Comparison of ENCODE assay signal across 8 mouse cellular contexts in genomic region chr4:21727615-21728165, GRCm38 (mm10). TPM values are rescaled to one million over a fixed set of nuclear protein-coding genes. Genes with fewer than 3 reads are reported as not detected.
DNase-seq lines count a peak whose midpoint lies in the region; ATAC-seq lines count a peak whose summit lies in the region.

Gene Ccnc (plus strand): TSS chr4:21727701.

- peak within 1 kb of the TSS; percentile 87 for H3K4me3 ChIP-seq in intestine, embryonic 14.5 days (ENCODE audit: low read depth, low read length)

- intact Hi-C loops in left cerebral cortex, postnatal 14 days (cut with DNase I) = loop anchor here (5.0 kb wide), 1 partner anchor 85 kb away; no protein-coding TSS in a partner anchor

- H3K27me3 ChIP-seq in intestine, embryonic 14.5 days (replicated peaks; ENCODE audit: control insufficient read depth, insufficient read depth, low read length) = no peaks in the 10 kb centered on the region

- H3K4me2 ChIP-seq in intestine, embryonic 14.5 days (ENCODE audit: low read length) = peak within 1 kb of the TSS; percentile 82

- H3K4me1 ChIP-seq in intestine, embryonic 14.5 days (replicated peaks; ENCODE audit: control insufficient read depth, insufficient read depth, low read length) = peaks cover 6% of the 10 kb centered on the region

- peak within 1 kb of the TSS; percentile 81 for H3K9ac ChIP-seq in intestine, embryonic 14.5 days (ENCODE audit: low read length)

- WGBS in intestine, embryonic 14.5 days = under 1% methylated on average over 37 of the region's 37 CpGs

- ATAC-seq in intestine, embryonic 14.5 days (replicated peaks; ENCODE audit: low FRiP score, low TSS enrichment, low read depth) = peak; percentile 98

- peak within 1 kb of the TSS; percentile 78 for H3K27ac ChIP-seq in intestine, embryonic 14.5 days (ENCODE audit: low read depth)

- no peaks in the 10 kb centered on the region for H3K9me3 ChIP-seq in intestine, embryonic 14.5 days (ENCODE audit: control insufficient read depth, low read length)

- peaks cover 1% of the 10 kb centered on the region for H3K36me3 ChIP-seq in intestine, embryonic 14.5 days (ENCODE audit: control insufficient read depth, insufficient read depth, low read length)

- peak; percentile 91 to 92 for DNase-seq in adrenal gland, adult 18-20 months (ENCODE audit: low spot score in 2 of 2)
- DNase-seq in embryo, embryonic 11 days = peak; percentile 95
- peak; percentile 89 for DNase-seq in gastrocnemius, postnatal 25 days
- peak; percentile 93 for DNase-seq in intestine, embryonic 14.5 days (ENCODE audit: low spot score)
- DNase-seq in left cerebral cortex, postnatal 14 days (ENCODE audit: low spot score in 2 of 2) = peak; percentile 93
- peak; percentile 93 for DNase-seq in mesoderm, embryonic 11.5 days (ENCODE audit: low read depth, low spot score)
- peak; percentile 83 to 85 for DNase-seq in right cerebral cortex, postnatal 36 days (ENCODE audit: low spot score in 2 of 2)
- DNase-seq in yolk sac, embryonic 10.5 days (ENCODE audit: low spot score) = peak; percentile 92

RNA-seq across cellular contexts. Expression of gene Ccnc, which starts in this region (rescaled TPM):
- total RNA-seq in adrenal gland, adult 18-20 months (2021) = 10 to 100 TPM; 21.2 to 23.7 TPM
- total RNA-seq in gastrocnemius, postnatal 25 days (2021) = 10 to 100 TPM in 1 of 2 experiments, 1 to 10 TPM in 1; 9.8 to 11.2 TPM
- polyA plus RNA-seq in intestine, embryonic 14.5 days (2014; fragmentation: Nextera tagmentation; extraction: Ambion mirVana) = 36.9 and 40.6 TPM in 2 replicates
- 10 to 100 TPM; 39.5 to 40.4 TPM for total RNA-seq in left cerebral cortex, postnatal 14 days (2021)

Comparison
In these comparisons a context has a peak if more than half of its experiments do, and no peak if none do; other contexts are left out.
1. Peak in every context shown above with its lines: DNase-seq, ATAC-seq, H3K4me3 ChIP-seq and H3K27ac ChIP-seq.